Mouse (Mus musculus) thymus, adult 2 months (tissue): ENCODE data around the gene Capn11.

Source experiments
- CTCF ChIP-seq: fragments of 200-500 bp; IDR thresholded peaks from 2 replicates; pipeline ENCODE4 v1.5.1; 2012; ENCODE audit warnings: mild to moderate bottlenecking, control low read depth, low read length, moderate library complexity, borderline replicate concordance; ENCODE audit not compliant: control insufficient read depth, poor library complexity, insufficient read depth; ENCODE audit errors: extremely low read depth
- POLR2A ChIP-seq: fragments of 200-500 bp; IDR thresholded peaks from 2 replicates; pipeline ENCODE4 v1.6.1; 2012; ENCODE audit warnings: mild to moderate bottlenecking, low read length, control low read depth, moderate library complexity; ENCODE audit not compliant: control insufficient read depth, poor library complexity, insufficient read depth; ENCODE audit errors: extremely low read depth

- TF ChIP-seq CTCF: no peak
- no peak for TF ChIP-seq POLR2A
Measured at GRCm38 (mm10) chr17:45581567-45581983, 77.5 kb downstream of the Capn11 start.
